Mouse (Mus musculus) fat pad, adult 2 months (tissue): ENCODE data around the gene Sugp1.

Experiments
- DNase-seq: peaks from one replicate; pipeline ENCODE4 v3.0.0-alpha.2; 2011; ENCODE audit warnings: low read depth, low spot score; ENCODE audit errors: extremely low read depth

Sugp1 gene

GRCm38 (mm10) chr8:70104922-70105321 is 62.3 kb downstream of the Sugp1 start:
- no peak for DNase-seq

GRCm38 (mm10) chr8:70110451-70110850 is 67.8 kb downstream of the Sugp1 start:
- no peak for DNase-seq

DNA sequence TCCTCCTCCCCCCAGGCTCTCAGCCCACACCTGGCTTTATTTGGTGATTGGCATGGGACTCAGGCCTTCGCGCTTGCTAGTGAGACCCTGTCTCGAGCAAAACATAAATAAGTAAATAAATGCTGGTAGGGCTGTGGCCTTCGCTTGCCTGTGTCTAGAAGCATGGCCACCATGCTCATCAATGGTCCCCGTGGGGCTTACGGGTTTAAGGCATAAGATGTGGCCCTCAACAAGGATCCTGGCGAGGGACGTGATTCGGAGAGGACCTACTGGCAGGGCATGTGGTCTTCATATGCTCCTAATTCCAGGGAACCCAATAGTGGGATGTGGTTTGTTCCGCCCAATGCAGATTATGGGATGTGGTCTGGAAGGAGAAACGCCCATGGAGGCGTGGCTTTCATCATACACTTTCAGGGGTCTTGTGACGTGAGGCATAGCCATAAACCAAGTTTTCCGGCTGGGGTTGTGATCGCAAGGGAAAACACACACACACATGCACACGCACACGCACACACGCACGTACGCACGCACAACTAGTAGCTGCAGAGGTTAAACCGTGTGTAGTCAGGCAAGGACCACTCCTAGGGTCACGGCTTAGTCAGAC is 68.7 kb downstream of the Sugp1 start:
- DNase-seq, result no peak

GRCm38 (mm10) chr8:70112401-70113016 is 69.9 kb downstream of the Sugp1 start:
- DNase-seq, result no peak

GRCm38 (mm10) chr8:70114488-70114887 is 71.9 kb downstream of the Sugp1 start:
- no peak for DNase-seq

- no peak for DNase-seq
Measured at GRCm38 (mm10) chr8:70114892-70115291, 72.3 kb downstream of the Sugp1 start.

DNA sequence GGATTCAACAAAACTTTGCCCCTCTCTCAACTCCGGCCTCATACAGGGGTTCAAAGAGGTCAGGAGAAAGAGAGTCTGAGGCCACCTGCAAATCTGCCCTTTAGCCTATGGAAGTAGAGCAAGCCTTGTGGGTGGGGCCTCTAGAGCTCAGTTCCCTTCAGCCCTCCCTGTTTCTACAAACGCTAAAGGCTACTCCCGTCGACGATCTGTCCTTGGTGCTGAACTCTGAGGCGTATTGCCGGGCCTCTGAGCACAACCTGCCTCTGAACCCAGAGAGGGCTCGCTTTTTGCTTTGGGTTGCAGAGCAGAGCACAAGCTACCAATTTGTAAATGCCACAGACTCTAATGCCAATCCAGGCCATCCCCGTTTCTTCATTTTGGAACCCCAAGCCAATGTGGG is 75.0 kb downstream of the Sugp1 start:
- DNase-seq, result no peak

DNA sequence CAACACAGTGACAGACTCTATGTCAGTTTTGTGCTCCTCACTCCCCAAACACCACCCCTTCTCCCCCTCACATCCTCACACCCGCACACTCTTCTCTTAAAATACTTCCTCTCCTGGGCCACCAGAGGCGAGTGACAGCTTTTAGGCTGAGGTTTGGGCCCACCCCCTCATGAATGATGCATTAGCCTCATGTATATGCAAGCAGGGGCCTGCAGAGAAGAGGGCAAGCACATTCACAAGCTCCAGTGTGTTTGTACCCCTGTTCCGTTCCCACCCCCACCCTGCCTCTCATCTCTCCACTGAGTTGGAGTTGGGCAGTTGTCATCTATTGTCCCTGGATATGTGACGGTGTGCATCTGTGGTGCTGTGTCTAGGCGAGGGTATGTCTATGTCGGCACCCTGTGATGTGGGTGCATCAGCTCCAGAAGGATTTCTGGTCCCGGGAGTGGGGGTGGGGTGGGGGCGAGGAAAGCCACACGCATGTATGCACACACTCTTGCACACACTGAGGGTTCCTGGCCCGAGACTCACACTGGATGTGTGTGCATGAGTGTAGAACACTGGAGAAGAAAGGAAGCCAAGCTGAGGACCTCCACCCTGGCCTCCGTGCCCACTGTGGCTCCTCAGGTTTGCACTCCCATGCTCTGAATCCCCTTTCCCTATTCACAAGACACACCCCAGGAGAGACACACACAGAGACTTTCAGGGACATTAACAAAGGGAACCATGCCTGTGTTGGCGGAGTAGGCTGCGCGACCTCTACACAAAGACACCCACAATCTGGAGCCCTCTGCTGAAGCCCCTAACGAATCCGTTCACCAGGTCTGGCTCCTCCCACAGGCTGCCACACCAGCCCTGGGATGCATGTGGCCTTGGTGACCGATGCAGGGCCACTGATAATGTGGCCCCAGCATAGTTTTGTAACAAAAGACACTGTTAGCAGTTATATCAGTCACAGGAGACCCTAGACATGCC is 76.4 kb downstream of the Sugp1 start:
- no peak for DNase-seq

DNA sequence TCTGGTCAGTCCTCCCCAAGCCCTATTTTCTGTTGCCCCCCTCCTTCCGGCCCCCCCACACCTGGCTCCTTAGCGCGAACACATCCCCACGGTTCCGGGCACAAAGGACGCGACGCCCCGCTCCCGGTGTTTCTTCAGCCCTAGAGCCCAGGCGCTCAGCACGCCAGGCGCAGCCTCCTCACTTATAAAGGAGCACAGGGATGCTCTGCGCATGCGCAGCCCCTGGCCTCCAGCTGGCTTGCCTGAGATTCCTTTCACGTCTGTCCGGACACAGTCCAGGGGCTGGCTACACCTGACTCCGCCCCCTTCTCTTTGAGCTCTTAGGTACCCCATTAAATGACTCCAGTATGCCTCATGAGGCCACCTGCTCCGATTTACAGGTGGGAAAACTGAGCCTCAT is 78.1 kb downstream of the Sugp1 start, which contains the start of gene Ncan:
Gene Ncan, minus strand, starts transcription at position 207 of the 400 bp plus-strand sequence.
- no peak for DNase-seq
